19 mouse cellular contexts compared by ENCODE assay signal in the genomic region with DNA sequence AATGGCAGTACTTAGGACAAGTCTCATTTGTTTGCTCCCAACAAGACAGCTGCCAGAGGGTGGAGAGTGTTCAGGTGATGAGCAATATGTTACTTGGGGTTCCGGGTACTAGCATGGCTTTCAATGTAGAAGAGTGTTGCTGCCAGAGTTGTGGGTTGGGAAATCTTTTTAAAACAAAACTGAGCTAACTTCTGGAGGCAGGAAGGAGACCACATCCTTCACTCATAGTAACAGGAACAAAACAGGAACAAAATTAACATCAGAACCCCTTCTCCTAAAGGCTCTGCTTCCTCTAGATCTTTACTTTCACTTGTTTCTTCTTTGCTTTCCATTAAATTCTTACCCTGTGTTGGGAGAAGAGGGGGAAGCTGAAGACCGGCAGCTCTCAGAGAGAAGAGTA. TPM values are rescaled to one million over a fixed set of nuclear protein-coding genes. Genes with fewer than 3 reads are reported as not detected.
DNase-seq lines count a peak whose midpoint lies in the region; ATAC-seq and TF ChIP-seq lines count a peak whose summit lies in the region.
"Had no signal": no experiment of that assay in that cellular context is flagged by ENCODE, and none has a peak within 500 bp of the region (broad histone marks: within the 10 kb centered on the region; RNA-seq: fewer than 3 reads in every experiment).

No protein-coding gene starts in this region.

- ATAC-seq in common myeloid progenitor, adult 5-6 weeks (replicated peaks; ENCODE audit: low read depth, poor library complexity, severe bottlenecking), result peak; percentile 70
- peak; percentile 61 to 79 for ATAC-seq in hematopoietic stem cell, adult 5-6 weeks (replicated peaks in 1 of 2; ENCODE audit: insufficient read depth in 1 of 2, low FRiP score in 2 of 2, low TSS enrichment in 1 of 2, low read depth in 1 of 2, poor library complexity in 2 of 2, severe bottlenecking in 2 of 2)
- ATAC-seq in megakaryocyte progenitor cell, adult 5-6 weeks (replicated peaks; ENCODE audit: poor library complexity), result peak; percentile 78
- ATAC-seq: forebrain, embryonic 13.5 days; forebrain, embryonic 15.5 days; forebrain, postnatal 0 days had no signal

- WGBS in cerebellum, adult 2 months, result 91% methylated on average over 2 of the region's 2 CpGs

- H3K4me3 ChIP-seq in cerebellum, adult 2 months (replicated peaks; ENCODE audit: insufficient read depth, low read depth, low read length), result no peak overlapping the region
- H3K4me3 ChIP-seq: embryonic facial prominence, embryonic 10.5 days; embryonic facial prominence, embryonic 12.5 days; forebrain, embryonic 13.5 days; forebrain, embryonic 15.5 days had no signal

- no peak for TF ChIP-seq CTCF in cerebellum, adult 2 months (IDR thresholded peaks at IDR 0.05; ENCODE audit: borderline replicate concordance, insufficient read depth, low read depth, low read length)

- H3K27me3 ChIP-seq in cerebellum, adult 2 months (ENCODE audit: control insufficient read depth, insufficient read depth, low read length), result no peaks in the 10 kb centered on the region
- H3K27me3 ChIP-seq: embryonic facial prominence, embryonic 12.5 days; forebrain, embryonic 13.5 days; forebrain, embryonic 15.5 days had no signal

- intact Hi-C loops in left cerebral cortex, postnatal 4 days (cut with DNase I), result no loop called here

- DNase-seq in 416B (ENCODE audit: low read depth), result peak; percentile 16
- DNase-seq in left cerebral cortex, postnatal 4 days, result no peak
- no peak for DNase-seq in spleen, adult 12 weeks (ENCODE audit: low spot score)
- no peak for DNase-seq in cerebellum, adult 2 months
- DNase-seq: adrenal gland, adult 2 months; adrenal gland, postnatal 10 days; adrenal gland, postnatal 25 days; cerebellum, adult 11-12 months; cerebellum, adult 8-10 months; cerebellum, postnatal 10 days; cerebellum, postnatal 36 days; forebrain, postnatal 0 days had no signal

- H3K4me1 ChIP-seq in cerebellum, adult 2 months (ENCODE audit: control insufficient read depth, insufficient read depth, low read length), result no peaks in the 10 kb centered on the region
- H3K4me1 ChIP-seq: embryonic facial prominence, embryonic 10.5 days; embryonic facial prominence, embryonic 12.5 days; forebrain, embryonic 13.5 days; forebrain, embryonic 15.5 days had no signal

- H3K27ac ChIP-seq in cerebellum, adult 2 months (ENCODE audit: insufficient read depth, low read length), result no peak overlapping the region
- H3K27ac ChIP-seq: embryonic facial prominence, embryonic 10.5 days; embryonic facial prominence, embryonic 12.5 days; forebrain, embryonic 13.5 days; forebrain, embryonic 15.5 days had no signal

- TF ChIP-seq POLR2A in cerebellum, adult 2 months (IDR thresholded peaks at IDR 0.05; ENCODE audit: borderline replicate concordance, insufficient read depth, low read length), result no peak

RNA-seq across cellular contexts. Expression of a gene that starts 43.5 kb away (rescaled TPM):
- 44.1 and 51.0 TPM in 2 replicates for total RNA-seq in common myeloid progenitor, adult 5-6 weeks (2017)
- 80.4 and 87.1 TPM in 2 replicates for total RNA-seq in hematopoietic stem cell, adult 5-6 weeks (2017)
- 27.5 and 28.5 TPM in 2 replicates for total RNA-seq in megakaryocyte progenitor cell, adult 5-6 weeks (2015)
- 36.1 and 44.7 TPM in 2 replicates for total RNA-seq in megakaryocyte progenitor cell, adult 5-6 weeks (2017)
- total RNA-seq in left cerebral cortex, postnatal 4 days (2021), result 10 to 100 TPM; 15.2 to 17.1 TPM
- polyA plus RNA-seq in cerebellum, adult 2 months (2012; rRNA removed), result 24.0 and 24.8 TPM in 2 replicates
